Mouse (Mus musculus) liver, embryonic 15.5 days (tissue): ENCODE data around the gene Hes5. TPM values are rescaled to one million over a fixed set of nuclear protein-coding genes. Genes with fewer than 3 reads are reported as not detected.

ENCODE experiments used
- ATAC-seq: fragments of 200-750 bp; cut with Nextera tagmentation; 2 replicates; pipeline ENCODE4 v1.8.0; 2017; ENCODE audit warnings: moderate number of reproducible peaks, mild to moderate bottlenecking, moderate library complexity; ENCODE audit not compliant: insufficient read depth
- H3K27ac ChIP-seq: fragments of 300-500 bp; sonication (generic); replicated peaks from 2 replicates; pipeline ENCODE4 v1.5.1; 2015; ENCODE audit warnings: mild to moderate bottlenecking, inconsistent platforms
- H3K27me3 ChIP-seq: fragments of 300-500 bp; sonication (generic); 2 replicates; pipeline ENCODE4 v1.6.1; 2015; ENCODE audit warnings: mild to moderate bottlenecking, inconsistent platforms
- H3K36me3 ChIP-seq: fragments of 300-500 bp; sonication (generic); replicated peaks from 2 replicates; pipeline ENCODE4 v1.6.1; 2015; ENCODE audit warnings: moderate library complexity, mild to moderate bottlenecking, inconsistent platforms
- H3K4me1 ChIP-seq: fragments of 300-500 bp; sonication (generic); replicated peaks from 2 replicates; pipeline ENCODE4 v1.6.1; 2015; ENCODE audit warnings: inconsistent platforms
- H3K4me2 ChIP-seq: fragments of 300-500 bp; sonication (generic); 2 replicates; pipeline ENCODE4 v1.6.1; 2015; ENCODE audit warnings: moderate library complexity, mild to moderate bottlenecking, inconsistent platforms
- H3K4me3 ChIP-seq: fragments of 300-500 bp; sonication (generic); replicated peaks from 2 replicates; pipeline ENCODE4 v1.5.1; 2015; ENCODE audit warnings: mild to moderate bottlenecking, inconsistent platforms
- H3K9ac ChIP-seq: fragments of 300-500 bp; sonication (generic); 2 replicates; pipeline ENCODE4 v1.6.1; 2015; ENCODE audit warnings: moderate library complexity, mild to moderate bottlenecking, inconsistent platforms
- H3K9me3 ChIP-seq: fragments of 300-500 bp; sonication (generic); replicated peaks from 2 replicates; pipeline ENCODE4 v1.6.1; 2016; ENCODE audit warnings: inconsistent platforms
- WGBS: fragments of 180-500 bp; shearing (Covaris S2); methylation state at CpG from one replicate; pipeline ENCODE4 v1.1.7; 2015; ENCODE audit warnings: mixed read lengths; ENCODE audit not compliant: insufficient replicate concordance; 5-methylcytosine and 5-hydroxymethylcytosine counted together
- polyA plus RNA-seq: library from polyadenylated mRNA; unstranded; fragments of >200 nt; fragmentation: Nextera tagmentation; extraction: Ambion mirVana; gene quantifications from 2 replicates; pipeline ENCODE4 v1.2.1, GENCODE M21; 2015

Hes5 gene
- 0.15 and 0.17 TPM in 2 replicates for polyA plus RNA-seq

DNA sequence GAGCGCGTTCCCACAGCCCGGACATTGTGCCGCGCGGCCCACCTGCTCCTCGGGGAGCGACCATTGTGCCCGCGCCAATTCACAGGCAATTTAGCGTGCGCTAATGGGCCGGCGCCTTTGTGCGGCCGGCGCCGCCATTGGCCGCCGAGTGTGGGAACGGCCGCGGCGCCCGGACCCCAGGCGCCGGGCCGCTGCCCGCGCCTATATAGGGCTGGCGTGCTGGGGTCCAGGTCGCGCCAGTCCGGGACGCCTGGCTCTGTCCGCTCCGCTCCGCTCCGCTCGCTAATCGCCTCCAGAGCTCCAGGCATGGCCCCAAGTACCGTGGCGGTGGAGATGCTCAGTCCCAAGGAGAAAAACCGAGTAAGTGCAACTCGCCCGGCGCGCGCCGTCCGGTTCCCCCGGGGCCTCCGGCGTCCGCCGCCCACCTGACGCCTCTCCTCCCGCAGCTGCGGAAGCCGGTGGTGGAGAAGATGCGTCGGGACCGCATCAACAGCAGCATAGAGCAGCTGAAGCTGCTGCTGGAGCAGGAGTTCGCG, at the start of gene Hes5:
TSS of gene Hes5 (plus strand) at position 234 of the 536 bp plus-strand sequence.
- peak within 1 kb of the TSS; percentile 42 for H3K4me3 ChIP-seq
- H3K4me1 ChIP-seq: peaks cover 43% of the 10 kb centered on the region
- ATAC-seq: no peak
- H3K27ac ChIP-seq: no peak within 1 kb of the TSS
- H3K9me3 ChIP-seq: no peaks in the 10 kb centered on the region
- H3K36me3 ChIP-seq: no peaks in the 10 kb centered on the region
- H3K27me3 ChIP-seq: peaks cover 81% of the 10 kb centered on the region
- under 1% methylated on average over 65 of the region's 65 CpGs for WGBS
- H3K9ac ChIP-seq: peak within 1 kb of the TSS; percentile 2; the same call in 1 of the 2 replicates
- peak within 1 kb of the TSS; percentile 61 for H3K4me2 ChIP-seq

DNA sequence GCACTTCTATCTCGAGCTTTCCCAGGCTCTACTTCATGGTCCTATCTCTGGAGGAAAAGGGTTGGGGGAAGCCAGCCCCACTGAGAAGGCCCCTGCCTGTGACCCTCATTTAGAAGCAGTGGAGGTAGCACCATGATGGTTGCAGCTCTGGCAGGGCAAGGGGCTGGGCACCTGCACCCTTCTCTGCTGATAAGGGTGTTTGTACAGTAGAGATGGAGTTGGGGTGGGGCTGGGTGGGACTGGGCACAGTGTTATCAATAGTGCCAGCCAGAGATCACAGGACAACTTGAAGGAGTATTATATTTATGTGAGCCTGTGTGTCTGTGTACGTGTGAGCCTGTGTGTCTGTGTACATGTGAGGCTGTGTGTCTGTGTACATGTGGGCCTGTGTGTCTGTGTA, 49.1 kb upstream of the Hes5 start:
- peaks cover 3% of the 10 kb centered on the region; the same call in 1 of the 2 replicates for H3K9me3 ChIP-seq
- H3K9ac ChIP-seq: peak overlapping the region; percentile 70
- peak; percentile 95 for ATAC-seq
- H3K27me3 ChIP-seq: no peaks in the 10 kb centered on the region
- peaks cover 92% of the 10 kb centered on the region for H3K4me1 ChIP-seq
- peak overlapping the region; percentile 98 for H3K27ac ChIP-seq
- peak overlapping the region; percentile 36 for H3K4me3 ChIP-seq
- H3K4me2 ChIP-seq: peak overlapping the region; percentile 66
- WGBS: 11% methylated on average over 2 of the region's 2 CpGs
- H3K36me3 ChIP-seq: peaks cover 32% of the 10 kb centered on the region

DNA sequence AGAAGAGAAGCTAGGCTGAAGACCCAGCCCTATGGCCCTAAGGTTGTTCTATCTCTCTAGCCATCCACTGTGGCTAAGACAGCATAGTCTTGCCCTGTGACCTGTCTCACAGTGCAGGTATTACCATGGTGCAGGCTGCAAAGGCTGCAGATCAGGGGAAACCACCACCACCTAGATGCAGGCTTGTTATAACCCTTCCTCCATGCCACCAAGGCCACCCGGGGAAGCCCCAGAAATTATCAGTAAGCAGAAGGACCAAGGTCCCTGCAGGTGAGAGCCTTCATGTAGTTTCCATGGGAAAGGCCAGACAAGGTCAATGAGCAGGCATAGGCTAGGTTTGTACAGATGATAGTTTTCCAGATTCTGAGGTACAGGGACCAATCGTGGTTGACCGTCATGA, 46.9 kb upstream of the Hes5 start:
- Histone ChIP-seq H3K4me1 (peaks cover 96% of the 10 kb centered on the region), H3K4me3 (no peak overlapping the region), H3K27ac (peak overlapping the region; percentile 98), H3K9me3 (peaks cover 3% of the 10 kb centered on the region; the same call in 1 of the 2 replicates), H3K36me3 (peaks cover 54% of the 10 kb centered on the region), H3K27me3 (no peaks in the 10 kb centered on the region), H3K9ac (peak overlapping the region; percentile 41), H3K4me2 (no peak overlapping the region)
- 70% methylated on average over 3 of the region's 3 CpGs for WGBS
- ATAC-seq: no peak

DNA sequence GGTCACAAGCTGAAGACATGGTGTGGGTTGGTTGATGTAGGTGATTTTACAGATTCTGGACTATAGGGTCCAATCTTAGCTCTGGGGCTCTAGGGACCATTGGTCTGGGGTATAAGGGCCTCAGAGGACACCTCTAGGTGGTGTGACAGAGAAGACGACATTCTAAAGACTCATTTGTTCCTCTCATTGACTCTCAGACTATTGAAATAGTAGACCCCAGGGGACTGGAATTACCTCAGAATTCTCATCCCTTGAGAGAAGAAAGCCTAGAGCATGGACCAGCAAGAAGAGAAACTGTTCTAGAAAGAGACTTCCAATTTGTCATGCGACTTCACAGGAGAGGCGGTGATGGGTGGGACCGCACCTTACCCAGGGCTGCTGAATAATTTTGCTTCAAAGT, 46.5 kb upstream of the Hes5 start:
- 91% methylated on average over 4 of the region's 4 CpGs for WGBS
- H3K4me1 ChIP-seq: peaks cover 95% of the 10 kb centered on the region
- no peak overlapping the region for H3K4me3 ChIP-seq
- no peak for ATAC-seq
- peaks cover 3% of the 10 kb centered on the region; the same call in 1 of the 2 replicates for H3K9me3 ChIP-seq
- H3K4me2 ChIP-seq: no peak overlapping the region
- peaks cover 58% of the 10 kb centered on the region for H3K36me3 ChIP-seq
- H3K9ac ChIP-seq: no peak overlapping the region
- no peaks in the 10 kb centered on the region for H3K27me3 ChIP-seq
- peak overlapping the region; percentile 98 for H3K27ac ChIP-seq

DNA sequence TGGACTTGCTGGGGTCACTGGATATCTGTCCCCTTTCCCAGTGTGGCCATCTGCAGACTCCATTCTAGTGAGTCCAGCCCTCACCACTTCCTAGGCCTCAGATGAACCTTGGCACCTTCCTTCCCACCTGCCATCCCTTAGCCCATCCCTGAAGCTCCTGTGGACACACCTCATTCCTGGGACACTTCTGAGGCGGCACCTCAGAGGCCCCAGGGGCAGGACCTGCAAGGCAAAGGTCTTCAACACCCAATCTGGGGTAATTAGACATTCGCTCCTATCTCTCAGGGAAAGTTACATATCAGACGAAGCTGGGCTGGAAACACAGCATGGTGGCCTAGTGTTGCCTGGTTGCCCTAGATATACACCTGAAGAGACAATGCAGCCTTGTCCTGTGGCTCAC, 46.0 kb upstream of the Hes5 start:
- no peak overlapping the region for H3K4me3 ChIP-seq

DNA sequence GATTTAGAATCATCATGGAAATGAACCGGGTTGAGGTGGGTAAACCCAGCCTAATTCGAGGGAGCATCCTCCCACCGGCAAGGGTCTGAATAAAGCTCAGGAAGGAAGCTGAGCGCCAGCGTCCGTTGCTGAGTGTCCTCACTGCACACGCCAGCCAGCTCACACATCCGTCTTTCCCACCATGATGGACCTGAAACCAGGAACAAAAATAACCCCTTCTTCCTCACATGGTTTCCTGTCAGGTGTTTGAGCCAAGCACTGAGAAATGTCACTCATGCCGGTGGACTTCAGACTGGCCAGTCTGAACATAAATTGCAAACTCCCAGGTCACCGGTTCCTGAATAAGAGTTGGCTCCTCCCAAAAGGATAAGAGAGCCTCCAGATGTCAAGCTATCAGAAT, 45.4 kb upstream of the Hes5 start:
- WGBS: 33% methylated on average over 10 of the region's 10 CpGs

More for the DNA sequence above, 46.0 kb upstream of the Hes5 start:
- Histone ChIP-seq H3K4me1 (peaks cover 91% of the 10 kb centered on the region), H3K27ac (peak overlapping the region; percentile 98), H3K9me3 (peaks cover under 1% of the 10 kb centered on the region; the same call in 1 of the 2 replicates), H3K4me2 (0 out of 2 replicates have a peak overlapping the region, but pooled peaks have one; percentile 9), H3K9ac (peak overlapping the region; percentile 8; the same call in 1 of the 2 replicates), H3K27me3 (no peaks in the 10 kb centered on the region), H3K36me3 (peaks cover 61% of the 10 kb centered on the region)
- 35% methylated on average over 3 of the region's 3 CpGs for WGBS
- no peak for ATAC-seq

DNA sequence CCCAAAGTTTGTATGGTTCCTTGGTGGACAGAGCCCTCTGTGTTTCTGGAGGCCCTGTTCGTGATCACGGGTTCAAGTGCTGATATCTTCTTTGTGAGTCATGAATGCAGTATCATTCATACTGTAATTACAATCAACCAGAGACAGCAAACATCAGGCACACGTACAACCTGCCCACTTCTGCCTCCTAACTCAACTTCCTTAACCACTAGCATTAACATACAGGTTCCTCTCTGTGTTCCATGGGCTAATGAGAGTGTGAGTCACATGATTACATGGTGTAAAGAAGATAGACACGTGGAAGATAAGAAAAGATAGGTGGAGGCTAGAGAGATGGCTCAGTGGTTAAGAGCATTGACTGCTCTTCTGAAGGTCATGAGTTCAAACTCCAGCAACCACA, 44.1 kb upstream of the Hes5 start:
- no peaks in the 10 kb centered on the region for H3K9me3 ChIP-seq
- H3K36me3 ChIP-seq: peaks cover 80% of the 10 kb centered on the region
- H3K27ac ChIP-seq: peak overlapping the region; percentile 98
- no peak overlapping the region for H3K4me3 ChIP-seq
- H3K9ac ChIP-seq: 0 out of 2 replicates have a peak overlapping the region, but pooled peaks have one; percentile 15
- no peaks in the 10 kb centered on the region for H3K27me3 ChIP-seq
- H3K4me2 ChIP-seq: peak overlapping the region; percentile 0; the same call in 1 of the 2 replicates
- WGBS: 49% methylated on average over 4 of the region's 4 CpGs
- peak; percentile 14; the same call in 1 of the 2 replicates for ATAC-seq
- H3K4me1 ChIP-seq: peaks cover 81% of the 10 kb centered on the region

More for the DNA sequence above, 45.4 kb upstream of the Hes5 start:
- no peak overlapping the region for H3K4me3 ChIP-seq
- peaks cover 85% of the 10 kb centered on the region for H3K4me1 ChIP-seq
- H3K36me3 ChIP-seq: peaks cover 67% of the 10 kb centered on the region
- H3K27ac ChIP-seq: peak overlapping the region; percentile 98
- no peaks in the 10 kb centered on the region for H3K9me3 ChIP-seq
- 0 out of 2 replicates have a peak overlapping the region, but pooled peaks have one; percentile 12 for H3K9ac ChIP-seq
- no peaks in the 10 kb centered on the region for H3K27me3 ChIP-seq
- ATAC-seq: no peak
- H3K4me2 ChIP-seq: peak overlapping the region; percentile 9; the same call in 1 of the 2 replicates

DNA sequence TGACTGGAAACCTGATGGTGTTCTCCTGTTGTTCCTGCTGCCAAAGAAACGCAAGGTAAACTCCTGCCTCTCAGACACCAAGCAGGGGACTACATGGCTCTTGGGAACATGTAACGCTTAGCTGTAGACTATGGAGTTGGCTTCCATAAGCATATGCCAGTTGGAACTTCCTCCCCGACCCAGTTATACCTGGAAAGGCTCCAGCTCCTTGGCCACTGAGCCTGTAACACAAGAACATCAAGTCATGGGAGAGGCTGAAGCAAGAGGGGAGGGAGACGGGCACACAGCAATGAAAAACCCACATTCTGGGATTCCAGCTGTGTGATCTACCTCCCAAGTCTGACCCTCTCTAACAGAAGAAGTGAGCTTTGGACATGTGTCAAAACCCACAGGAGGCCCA, 38.4 kb upstream of the Hes5 start:
- H3K9ac ChIP-seq: peak overlapping the region; percentile 25
- no peaks in the 10 kb centered on the region for H3K27me3 ChIP-seq
- H3K4me2 ChIP-seq: peak overlapping the region; percentile 87
- H3K9me3 ChIP-seq: no peaks in the 10 kb centered on the region
- peaks cover 97% of the 10 kb centered on the region for H3K36me3 ChIP-seq
- peaks cover 79% of the 10 kb centered on the region for H3K4me1 ChIP-seq
- H3K4me3 ChIP-seq: peak overlapping the region; percentile 70
- H3K27ac ChIP-seq: peak overlapping the region; percentile 56
- WGBS: 92% methylated on average over 4 of the region's 4 CpGs
- ATAC-seq: no peak

DNA sequence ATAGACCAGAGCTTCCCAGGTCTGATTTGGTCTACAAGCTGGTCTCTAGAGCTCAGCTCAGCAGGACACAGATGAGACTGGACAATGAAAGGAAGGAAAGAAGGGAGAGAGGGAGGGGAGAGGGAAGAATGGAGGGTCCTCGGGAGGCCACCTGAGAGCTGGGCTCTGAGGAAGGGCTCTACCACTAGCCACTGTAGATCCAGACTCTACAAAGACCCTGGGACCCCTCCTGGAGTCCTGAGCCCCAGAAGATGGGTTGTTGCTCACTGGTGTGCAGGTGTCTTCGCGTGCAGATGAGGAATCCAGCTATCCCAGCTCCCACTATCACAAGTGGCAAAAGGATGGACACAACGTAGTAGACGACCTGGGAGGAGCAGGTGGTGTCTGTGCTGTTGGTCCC, 37.8 kb upstream of the Hes5 start:
- Histone ChIP-seq H3K27me3 (no peaks in the 10 kb centered on the region), H3K36me3 (peaks cover 91% of the 10 kb centered on the region), H3K9me3 (no peaks in the 10 kb centered on the region), H3K4me1 (peaks cover 75% of the 10 kb centered on the region), H3K4me2 (peak overlapping the region; percentile 87), H3K4me3 (peak overlapping the region; percentile 70), H3K9ac (peak overlapping the region; percentile 25), H3K27ac (peak overlapping the region; percentile 56)
- WGBS: 83% methylated on average over 5 of the region's 5 CpGs
- ATAC-seq: no peak

DNA sequence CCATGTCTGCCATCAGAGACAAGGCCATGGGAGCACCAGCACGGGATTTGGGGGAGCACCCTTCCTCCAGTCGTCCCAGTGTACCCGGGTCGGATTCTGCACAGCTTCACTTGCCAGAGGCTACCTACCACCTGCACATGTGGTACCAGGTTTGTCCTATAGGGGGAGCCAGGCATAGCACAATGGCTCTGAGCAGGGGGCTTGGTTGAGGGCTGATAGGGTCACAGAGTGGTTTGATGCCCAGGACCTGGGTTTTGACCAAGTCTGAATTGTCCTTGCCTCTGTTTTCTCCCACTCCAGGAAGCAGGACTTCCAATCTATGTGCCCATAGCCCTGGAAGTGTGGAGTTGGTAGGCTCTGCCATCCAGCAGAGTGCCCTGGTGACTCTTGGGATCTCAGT, 35.3 kb upstream of the Hes5 start:
- Histone ChIP-seq H3K4me2 (peak overlapping the region; percentile 87), H3K27ac (peak overlapping the region; percentile 95), H3K4me1 (peaks cover 87% of the 10 kb centered on the region)

DNA sequence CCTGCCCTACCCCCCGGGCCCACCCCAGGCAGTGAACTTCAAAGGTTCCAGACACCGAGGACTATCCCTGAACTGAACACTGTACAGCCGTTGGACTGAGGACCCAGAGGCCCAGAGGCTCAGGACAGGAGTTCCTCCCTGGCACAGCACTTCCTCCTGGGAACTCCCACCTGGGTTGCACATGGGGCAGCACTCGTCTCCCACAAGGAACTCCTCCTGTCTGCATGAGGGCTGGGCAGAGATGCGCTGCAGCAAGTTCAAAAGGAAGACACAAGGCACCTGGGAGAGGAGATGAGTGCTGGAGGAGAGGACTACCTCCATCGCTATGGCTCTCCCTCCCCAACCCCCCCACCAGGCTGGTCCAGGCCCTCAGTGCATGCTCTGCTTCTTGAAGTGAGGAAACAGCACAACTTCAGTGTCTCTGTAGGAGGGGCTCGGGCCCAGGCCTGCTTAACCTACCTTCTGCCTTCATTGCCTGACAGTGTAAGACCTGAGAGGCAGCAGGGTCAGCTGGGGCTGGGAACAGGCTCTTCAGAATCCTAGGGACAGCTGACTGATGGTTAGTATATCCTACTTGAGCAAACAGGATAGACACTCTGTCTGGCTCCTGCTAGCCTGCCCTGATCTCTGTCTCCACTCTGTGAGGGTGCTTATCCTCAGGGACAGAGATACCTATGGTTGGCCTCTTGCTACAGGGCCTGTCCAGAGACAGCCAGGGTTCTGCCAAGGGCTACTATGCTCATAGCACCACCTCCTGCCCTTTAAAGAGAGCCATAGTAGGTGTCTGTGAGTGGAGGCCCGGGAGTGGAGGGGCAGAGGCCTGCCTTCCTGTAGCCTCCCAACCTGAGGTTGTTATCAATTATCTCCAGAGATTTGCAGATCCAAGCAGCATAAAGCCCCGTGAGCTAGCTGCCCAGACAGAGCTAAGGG, 33.5 kb upstream of the Hes5 start:
- Histone ChIP-seq H3K4me1 (peaks cover 74% of the 10 kb centered on the region), H3K9me3 (no peaks in the 10 kb centered on the region), H3K4me3 (peak overlapping the region; percentile 70), H3K27me3 (no peaks in the 10 kb centered on the region), H3K27ac (peak overlapping the region; percentile 95), H3K4me2 (peak overlapping the region; percentile 87), H3K9ac (peak overlapping the region; percentile 91), H3K36me3 (peaks cover 50% of the 10 kb centered on the region)
- 25% methylated on average over 9 of the region's 9 CpGs for WGBS
- ATAC-seq: peak; percentile 27

More for the DNA sequence above, 35.3 kb upstream of the Hes5 start:
- H3K36me3 ChIP-seq: peaks cover 67% of the 10 kb centered on the region
- H3K9ac ChIP-seq: peak overlapping the region; percentile 91
- no peak for ATAC-seq
- H3K4me3 ChIP-seq: peak overlapping the region; percentile 70
- H3K27me3 ChIP-seq: no peaks in the 10 kb centered on the region
- WGBS: 60% methylated on average over 4 of the region's 4 CpGs
- no peaks in the 10 kb centered on the region for H3K9me3 ChIP-seq
